Mouse (Mus musculus): Measurements from ENCODE around the gene Serpina9.

- TF ChIP-seq POLR2A (IDR thresholded peaks at IDR 0.05; ENCODE audit: control insufficient read depth, low read depth, low read length) (no peak), CTCF (IDR thresholded peaks at IDR 0.05; ENCODE audit: control insufficient read depth, insufficient read depth, insufficient replicate concordance, low read depth, low read length) (no peak)
These were observed 31.8 kb downstream of the Serpina9 start for GRCm38 (mm10) chr12:103981646-103982360.

Data from testis, adult 2 months (tissue).